Mouse (Mus musculus) hindbrain, embryonic 16.5 days (tissue): ENCODE measurements around the gene Wdr34. TPM values are rescaled to one million over a fixed set of nuclear protein-coding genes. Genes with fewer than 3 reads are reported as not detected.
A peak's percentile ranks its signal among the peaks of the same experiment; 100 is the strongest.

Experiments
- ATAC-seq: fragments of 200-750 bp; cut with Nextera tagmentation; 2 replicates; pipeline ENCODE4 v1.8.0; 2017; ENCODE audit warnings: moderate TSS enrichment, moderate library complexity
- H3K27ac ChIP-seq: fragments of 300-500 bp; sonication (generic); 2 replicates; pipeline ENCODE4 v1.5.1; 2014; ENCODE audit warnings: low read depth, mild to moderate bottlenecking, control low read depth, low read length, moderate library complexity
- H3K27me3 ChIP-seq: fragments of 300-500 bp; sonication (generic); replicated peaks from 2 replicates; pipeline ENCODE4 v1.6.1; 2014; ENCODE audit warnings: low read length; ENCODE audit not compliant: control insufficient read depth, insufficient read depth
- H3K36me3 ChIP-seq: fragments of 300-500 bp; sonication (generic); 2 replicates; pipeline ENCODE4 v1.6.1; 2014; ENCODE audit warnings: mild to moderate bottlenecking, low read length, moderate library complexity, mixed read lengths; ENCODE audit not compliant: control insufficient read depth, insufficient read depth
- H3K4me1 ChIP-seq: fragments of 300-500 bp; sonication (generic); 2 replicates; pipeline ENCODE4 v1.6.1; 2014; ENCODE audit warnings: low read depth, low read length; ENCODE audit not compliant: control insufficient read depth, insufficient read depth
- H3K4me2 ChIP-seq: fragments of 300-500 bp; sonication (generic); 2 replicates; pipeline ENCODE4 v1.6.1; 2014; ENCODE audit warnings: mild to moderate bottlenecking, low read length, control low read depth, moderate library complexity
- H3K4me3 ChIP-seq: fragments of 300-500 bp; sonication (generic); 2 replicates; pipeline ENCODE4 v1.5.1; 2014; ENCODE audit warnings: mild to moderate bottlenecking, low read length, control low read depth, moderate library complexity
- H3K9ac ChIP-seq: fragments of 300-500 bp; sonication (generic); 2 replicates; pipeline ENCODE4 v1.6.1; 2014; ENCODE audit warnings: low read depth, mild to moderate bottlenecking, control low read depth, low read length, moderate library complexity
- H3K9me3 ChIP-seq: fragments of 300-500 bp; sonication (generic); 2 replicates; pipeline ENCODE4 v1.6.1; 2014; ENCODE audit warnings: mild to moderate bottlenecking, low read length, moderate library complexity; ENCODE audit not compliant: control insufficient read depth
- WGBS: fragments of 180-500 bp; shearing (Covaris S2); extraction: QIAGEN DNeasy Blood & Tissue Kit; methylation state at CpG from one replicate; pipeline ENCODE4 v1.1.7; 2014; 5-methylcytosine and 5-hydroxymethylcytosine counted together
- polyA plus RNA-seq: library from polyadenylated mRNA; unstranded; fragments of >200 nt; fragmentation: Nextera tagmentation; extraction: Ambion mirVana; gene quantifications from 2 replicates; pipeline ENCODE4 v1.2.1, GENCODE M21; 2015

Wdr34 gene
- 76.4 and 78.1 TPM in 2 replicates for polyA plus RNA-seq

DNA sequence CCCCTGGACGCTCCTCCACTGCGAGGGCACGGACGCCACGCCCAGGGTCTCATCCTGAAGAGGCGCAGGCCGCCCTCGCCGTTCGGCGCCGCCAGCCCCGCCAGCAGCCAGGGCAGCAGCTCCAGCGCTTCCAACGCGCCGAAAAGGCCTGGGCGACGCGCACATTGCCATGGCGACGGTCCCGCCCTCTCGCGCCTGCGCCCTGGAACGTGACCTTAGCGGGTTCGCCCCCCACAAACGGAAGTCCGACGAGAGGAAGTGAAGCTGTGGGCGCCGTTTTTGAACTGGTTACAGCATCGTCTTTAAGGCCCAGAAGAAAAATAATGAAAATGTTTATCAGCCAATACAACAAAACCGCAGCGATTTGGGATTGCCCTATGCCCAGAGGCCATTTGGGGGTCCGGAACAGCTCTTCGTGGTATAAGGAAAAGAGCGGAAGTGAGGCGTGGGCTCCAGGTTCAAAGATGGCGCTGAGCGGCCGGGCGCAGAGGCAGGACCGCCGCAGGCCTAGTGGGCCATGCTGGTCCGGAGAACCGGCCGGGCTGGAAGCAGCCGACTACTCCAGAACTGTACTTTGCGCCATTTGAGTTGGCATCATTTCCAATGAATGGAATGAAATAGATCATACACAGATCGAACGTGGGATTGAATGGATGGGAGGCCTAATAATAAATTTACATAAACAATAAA is at the start of gene Wdr34:
Gene Wdr34, minus strand, starts transcription at position 183 of the 690 bp plus-strand sequence.
- peak within 1 kb of the TSS; percentile 97 for H3K27ac ChIP-seq
- under 1% methylated on average over 54 of the region's 54 CpGs for WGBS
- H3K9ac ChIP-seq = peak within 1 kb of the TSS; percentile 73
- H3K4me2 ChIP-seq = peak within 1 kb of the TSS; percentile 65
- no peaks in the 10 kb centered on the region; the same call in 1 of the 2 replicates for H3K27me3 ChIP-seq
- H3K4me1 ChIP-seq = peaks cover 8% of the 10 kb centered on the region; the same call in 1 of the 2 replicates
- H3K9me3 ChIP-seq = no peaks in the 10 kb centered on the region
- H3K36me3 ChIP-seq = no peaks in the 10 kb centered on the region
- peak; percentile 95 for ATAC-seq
- peak within 1 kb of the TSS; percentile 66 for H3K4me3 ChIP-seq

DNA sequence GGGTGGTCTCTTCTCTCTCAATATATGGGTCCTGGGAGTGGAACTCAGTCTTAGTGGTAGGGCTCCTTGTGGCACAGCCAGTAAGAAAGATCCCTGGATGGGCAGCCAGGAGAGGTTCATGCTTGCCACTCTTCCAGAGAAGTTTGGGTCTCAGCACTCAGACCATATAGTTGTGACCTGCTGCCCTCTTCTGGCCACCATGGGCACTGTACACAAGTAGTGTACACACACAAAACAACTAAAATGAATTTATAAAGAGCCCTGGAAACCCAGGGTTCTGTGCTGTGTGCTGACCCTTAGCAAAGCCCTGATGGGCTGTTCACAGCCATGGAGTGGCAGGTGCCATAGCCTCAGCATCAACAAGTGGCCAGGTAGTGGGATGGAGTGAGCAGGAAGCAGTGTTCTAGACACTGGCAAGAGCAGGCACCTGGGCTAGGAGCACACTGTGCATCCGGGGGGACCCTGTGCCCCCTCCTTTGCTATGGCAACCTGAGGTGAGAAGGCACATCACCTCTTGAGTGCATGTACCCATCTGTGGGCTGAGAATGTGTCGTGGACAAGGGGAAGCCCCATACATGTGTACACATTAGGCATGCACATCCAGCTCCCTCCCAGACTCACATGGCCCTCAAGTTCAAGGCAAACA is 47.3 kb upstream of the Wdr34 start:
- H3K27me3 ChIP-seq = no peaks in the 10 kb centered on the region
- 78% methylated on average over 2 of the region's 2 CpGs for WGBS
- ATAC-seq = no peak
- H3K36me3 ChIP-seq = peaks cover 30% of the 10 kb centered on the region
- no peaks in the 10 kb centered on the region for H3K9me3 ChIP-seq
- H3K27ac ChIP-seq = no peak overlapping the region
- H3K9ac ChIP-seq = no peak overlapping the region
- H3K4me1 ChIP-seq = peaks cover 9% of the 10 kb centered on the region
- no peak overlapping the region for H3K4me2 ChIP-seq
- H3K4me3 ChIP-seq = no peak overlapping the region

DNA sequence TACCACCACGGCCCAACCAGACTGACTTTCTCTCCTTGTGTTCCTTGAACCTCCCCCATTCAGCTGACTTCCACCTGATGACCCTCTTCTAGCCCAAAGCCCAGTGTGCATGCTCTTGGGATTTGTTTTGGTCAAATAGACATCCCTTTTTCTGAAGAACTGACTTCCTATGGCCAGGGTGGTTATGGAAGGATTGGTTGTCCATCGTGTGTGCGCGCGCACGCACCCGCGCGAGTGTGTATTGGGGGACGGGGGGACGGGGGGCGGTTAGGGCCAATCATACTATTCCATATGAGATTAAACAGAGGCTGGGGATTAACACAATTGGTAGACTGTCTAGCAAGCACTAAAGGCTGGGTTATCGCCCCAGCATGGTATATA is 45.5 kb upstream of the Wdr34 start:
- H3K4me1 ChIP-seq = peaks cover 9% of the 10 kb centered on the region
- ATAC-seq = no peak
- H3K27ac ChIP-seq = peak overlapping the region; percentile 58; the same call in 1 of the 2 replicates
- no peaks in the 10 kb centered on the region for H3K27me3 ChIP-seq
- H3K36me3 ChIP-seq = peaks cover 15% of the 10 kb centered on the region
- peak overlapping the region; percentile 56 for H3K4me3 ChIP-seq
- peak overlapping the region; percentile 71 for H3K9ac ChIP-seq
- H3K4me2 ChIP-seq = peak overlapping the region; percentile 92
- no peaks in the 10 kb centered on the region for H3K9me3 ChIP-seq
- 3% methylated on average over 13 of the region's 13 CpGs for WGBS

DNA sequence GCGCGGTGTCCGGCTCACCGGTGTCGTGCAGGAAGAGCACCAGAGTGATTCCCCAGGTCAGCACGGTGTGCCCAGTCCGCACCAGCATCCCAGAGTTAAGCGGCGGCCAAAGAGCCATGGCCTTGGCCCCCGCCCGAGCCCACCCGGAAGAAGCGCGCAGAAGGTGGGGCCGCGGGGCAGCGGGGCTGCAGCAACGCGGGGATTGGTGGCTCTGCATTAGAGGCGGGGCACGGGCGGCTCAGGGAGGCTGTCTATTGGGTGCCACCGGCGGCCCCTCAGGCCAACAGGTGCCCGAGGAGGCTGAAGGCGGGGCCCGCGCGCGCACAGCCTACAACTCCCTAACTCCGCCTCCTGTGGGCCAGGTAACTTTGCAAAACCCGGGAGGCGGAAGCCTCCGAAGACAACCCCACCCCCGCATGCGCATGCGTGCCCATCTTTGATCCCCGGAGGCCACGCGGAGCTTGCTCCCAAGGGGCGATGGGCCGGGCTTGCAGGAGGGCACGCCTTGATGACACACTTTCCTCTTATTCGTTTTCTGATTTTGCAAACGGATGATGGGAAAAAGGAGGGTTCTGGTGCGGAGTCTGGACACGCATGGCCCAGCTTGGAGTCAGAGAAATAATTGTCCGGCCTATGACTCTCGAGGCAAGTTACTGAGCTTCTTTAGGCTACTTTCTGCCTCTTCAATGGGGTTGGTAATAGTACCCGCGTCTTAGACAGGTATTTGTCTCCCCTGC is 45.0 kb upstream of the Wdr34 start, which contains the start of gene Zdhhc12:
Gene Zdhhc12, minus strand, starts transcription at position 178 of the 737 bp plus-strand sequence.
- WGBS = under 1% methylated on average over 41 of the region's 51 CpGs
- Histone ChIP-seq H3K4me3 (peak within 1 kb of the TSS; percentile 56), H3K27ac (peak within 1 kb of the TSS; percentile 58; the same call in 1 of the 2 replicates)

DNA sequence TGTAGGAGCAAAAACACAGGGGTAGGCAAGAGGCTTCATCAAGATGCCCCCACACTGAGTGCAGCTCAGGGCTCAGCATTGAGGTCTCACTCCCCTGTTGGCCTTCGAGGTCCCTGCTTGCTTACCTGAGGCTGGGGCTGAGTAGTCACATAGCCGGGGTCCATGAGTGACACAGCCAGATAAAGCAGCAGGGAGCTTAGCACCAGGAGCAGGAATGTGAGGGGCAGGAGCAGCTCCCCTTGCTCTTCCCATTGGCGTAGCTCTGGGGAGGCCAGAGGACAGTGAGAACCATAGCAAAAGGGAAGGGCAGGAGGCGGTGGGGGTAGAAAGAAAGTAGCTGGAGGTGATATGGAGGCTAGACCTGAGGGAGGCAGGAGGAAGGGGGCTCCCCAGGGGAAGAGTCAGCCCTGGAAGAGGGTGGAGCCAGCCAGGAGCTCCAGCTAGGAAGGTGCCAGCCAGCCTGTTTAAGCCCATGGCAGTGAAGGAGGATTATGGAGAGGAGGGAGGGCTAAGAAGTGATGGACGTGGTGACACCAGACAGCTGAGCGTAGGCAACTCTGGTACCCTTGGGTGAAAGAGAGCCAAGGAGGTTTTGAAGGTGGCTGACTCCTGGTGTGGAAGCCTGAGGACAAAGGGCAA is 43.7 kb upstream of the Wdr34 start:
- Histone ChIP-seq H3K9me3 (no peaks in the 10 kb centered on the region), H3K4me3 (no peak overlapping the region; the same call in 1 of the 2 replicates), H3K36me3 (peaks cover 3% of the 10 kb centered on the region; the same call in 1 of the 2 replicates), H3K4me2 (peak overlapping the region; percentile 92), H3K27me3 (no peaks in the 10 kb centered on the region), H3K4me1 (peaks cover 9% of the 10 kb centered on the region), H3K9ac (no peak overlapping the region), H3K27ac (no peak overlapping the region)
- ATAC-seq = no peak
- 53% methylated on average over 6 of the region's 6 CpGs for WGBS

More for the DNA sequence above, 45.0 kb upstream of the Wdr34 start, which contains the start of gene Zdhhc12:
- Histone ChIP-seq H3K9ac (peak within 1 kb of the TSS; percentile 71), H3K36me3 (peaks cover 9% of the 10 kb centered on the region), H3K9me3 (no peaks in the 10 kb centered on the region), H3K4me1 (peaks cover 9% of the 10 kb centered on the region), H3K4me2 (peak within 1 kb of the TSS; percentile 92), H3K27me3 (no peaks in the 10 kb centered on the region)
- ATAC-seq = peak; percentile 96

DNA sequence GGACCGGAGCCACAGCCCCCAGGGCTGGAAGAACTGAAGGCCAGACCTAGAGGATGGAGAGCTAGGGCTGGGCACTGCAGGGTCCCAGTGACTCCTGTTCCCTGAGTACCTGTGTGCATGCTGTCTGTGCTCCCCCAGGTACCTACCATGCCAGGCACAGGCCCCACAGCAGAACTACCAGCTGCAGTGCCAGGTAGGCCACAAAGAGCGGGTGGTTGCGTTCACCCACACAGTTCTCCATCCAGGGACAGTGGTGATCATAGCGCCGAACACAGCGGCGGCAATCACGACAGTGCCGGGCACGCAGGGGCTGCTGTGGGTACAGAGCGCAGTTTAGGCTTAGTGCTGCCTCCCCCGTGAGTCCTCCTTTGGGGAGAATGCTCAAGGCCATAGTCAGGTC is 42.8 kb upstream of the Wdr34 start:
- no peaks in the 10 kb centered on the region for H3K36me3 ChIP-seq
- ATAC-seq = no peak
- H3K4me1 ChIP-seq = peaks cover 9% of the 10 kb centered on the region
- H3K9ac ChIP-seq = no peak overlapping the region
- H3K27me3 ChIP-seq = no peaks in the 10 kb centered on the region
- H3K4me2 ChIP-seq = no peak overlapping the region
- no peak overlapping the region for H3K27ac ChIP-seq
- no peak overlapping the region for H3K4me3 ChIP-seq
- 95% methylated on average over 12 of the region's 12 CpGs for WGBS
- H3K9me3 ChIP-seq = no peaks in the 10 kb centered on the region

DNA sequence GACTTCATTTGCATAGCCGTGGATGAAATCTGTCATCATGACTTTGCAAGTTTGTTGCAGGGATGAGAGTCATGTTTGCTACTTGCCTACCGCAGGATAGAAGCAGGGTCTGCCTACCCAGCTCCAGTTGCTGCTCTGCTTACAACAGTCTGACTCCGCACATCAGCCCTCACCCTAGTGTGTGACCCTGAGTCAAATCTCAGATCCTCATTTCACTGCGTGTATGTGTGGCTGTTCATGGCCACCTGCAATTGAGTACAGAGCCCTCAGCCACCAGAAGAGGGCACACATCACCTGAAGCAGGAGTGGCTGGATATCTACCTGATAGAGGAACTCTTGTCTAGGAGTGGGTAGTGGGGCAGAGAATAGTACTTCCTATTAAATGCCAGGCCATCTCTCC is 38.6 kb upstream of the Wdr34 start:
- H3K27ac ChIP-seq = no peak overlapping the region
- 94% methylated on average over 4 of the region's 4 CpGs for WGBS
- H3K27me3 ChIP-seq = no peaks in the 10 kb centered on the region
- no peak for ATAC-seq
- H3K9ac ChIP-seq = no peak overlapping the region
- no peak overlapping the region for H3K4me2 ChIP-seq
- no peaks in the 10 kb centered on the region for H3K4me1 ChIP-seq
- no peak overlapping the region for H3K4me3 ChIP-seq
- H3K9me3 ChIP-seq = no peaks in the 10 kb centered on the region
- H3K36me3 ChIP-seq = no peaks in the 10 kb centered on the region

DNA sequence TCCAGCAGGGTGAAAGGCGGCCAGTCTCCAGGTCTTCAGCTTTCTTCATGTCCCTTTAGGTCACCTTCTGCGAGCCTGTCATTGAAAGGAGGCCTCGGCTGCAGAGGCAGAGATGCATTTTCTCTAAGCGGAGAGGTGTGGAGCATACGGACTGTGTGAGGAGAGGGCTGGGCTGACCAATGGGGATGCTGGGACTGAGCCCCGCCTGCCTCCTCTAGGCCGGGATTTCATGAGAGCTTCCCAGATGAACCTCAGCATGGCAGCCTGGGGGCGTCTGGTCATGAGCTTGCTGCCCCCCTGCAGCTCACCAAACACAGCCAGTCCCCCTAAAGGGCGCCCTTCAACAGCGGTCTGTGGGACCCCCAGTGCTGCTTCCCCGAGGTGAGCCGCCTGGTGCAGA is 36.0 kb upstream of the Wdr34 start:
- 10% methylated on average over 12 of the region's 12 CpGs for WGBS
- H3K4me2 ChIP-seq = peak overlapping the region; percentile 46
- peak overlapping the region; percentile 19; the same call in 1 of the 2 replicates for H3K4me3 ChIP-seq
- peak overlapping the region; percentile 47 for H3K9ac ChIP-seq
- no peaks in the 10 kb centered on the region for H3K4me1 ChIP-seq
- no peaks in the 10 kb centered on the region for H3K9me3 ChIP-seq
- no peak overlapping the region for H3K27ac ChIP-seq
- ATAC-seq = peak; percentile 64; the same call in 1 of the 2 replicates
- H3K36me3 ChIP-seq = no peaks in the 10 kb centered on the region
- no peaks in the 10 kb centered on the region for H3K27me3 ChIP-seq
